Mouse (Mus musculus): ENCODE data around the gene Vamp8. TPM values are rescaled to one million over a fixed set of nuclear protein-coding genes. Genes with fewer than 3 reads are reported as not detected.

Gene Vamp8
- polyA plus RNA-seq, 1 experiment from 2014 or later: 179 TPM

- Histone ChIP-seq H3K36me3 (no peaks in the 10 kb centered on the region), H3K4me1 (peaks cover 25% of the 10 kb centered on the region), H3K27ac (no peak within 1 kb of the TSS), H3K27me3 (no peaks in the 10 kb centered on the region), H3K4me3 (no peak within 1 kb of the TSS), H3K9ac (no peak within 1 kb of the TSS), H3K4me2 (no peak within 1 kb of the TSS), H3K9me3 (no peaks in the 10 kb centered on the region)
- 66% methylated on average over 4 of the region's 4 CpGs for WGBS
- ATAC-seq (ENCODE audit: borderline replicate concordance, extremely low read depth, low FRiP score, low TSS enrichment): no peak
Measured at GRCm38 (mm10) chr6:72366844-72367443, 23.6 kb downstream of the Vamp8 start, which contains the start of gene Rnf181. TSS of gene Rnf181 (minus strand) at chr6:72366956.

DNA sequence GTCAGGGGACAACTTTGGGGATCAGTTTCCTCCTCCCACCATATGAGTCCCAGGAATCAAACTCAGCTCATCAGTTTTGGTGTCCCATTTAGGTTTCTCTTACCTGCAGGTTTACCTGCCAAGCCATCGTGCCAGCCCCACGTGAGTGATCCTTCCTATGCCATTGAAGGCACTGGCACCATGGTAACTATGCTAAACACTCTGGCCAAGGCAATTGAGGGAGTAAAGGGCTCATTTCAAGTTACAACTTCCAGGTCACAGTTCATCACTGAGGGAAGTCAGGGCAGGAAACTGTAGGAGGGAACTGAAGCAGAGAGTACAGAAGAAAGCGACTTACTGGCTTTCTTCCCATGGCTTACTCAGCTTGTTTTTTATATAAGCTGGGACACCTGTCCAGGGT is 24.2 kb downstream of the Vamp8 start:
- H3K36me3 ChIP-seq: no peaks in the 10 kb centered on the region
- H3K9ac ChIP-seq: no peak overlapping the region
- H3K4me3 ChIP-seq: no peak overlapping the region
- no peaks in the 10 kb centered on the region for H3K27me3 ChIP-seq
- H3K4me2 ChIP-seq: no peak overlapping the region
- ATAC-seq (ENCODE audit: borderline replicate concordance, extremely low read depth, low FRiP score, low TSS enrichment): no peak
- no peaks in the 10 kb centered on the region for H3K9me3 ChIP-seq
- H3K27ac ChIP-seq: no peak overlapping the region
- H3K4me1 ChIP-seq: peaks cover 26% of the 10 kb centered on the region
- 51% methylated on average over 3 of the region's 3 CpGs for WGBS

DNA sequence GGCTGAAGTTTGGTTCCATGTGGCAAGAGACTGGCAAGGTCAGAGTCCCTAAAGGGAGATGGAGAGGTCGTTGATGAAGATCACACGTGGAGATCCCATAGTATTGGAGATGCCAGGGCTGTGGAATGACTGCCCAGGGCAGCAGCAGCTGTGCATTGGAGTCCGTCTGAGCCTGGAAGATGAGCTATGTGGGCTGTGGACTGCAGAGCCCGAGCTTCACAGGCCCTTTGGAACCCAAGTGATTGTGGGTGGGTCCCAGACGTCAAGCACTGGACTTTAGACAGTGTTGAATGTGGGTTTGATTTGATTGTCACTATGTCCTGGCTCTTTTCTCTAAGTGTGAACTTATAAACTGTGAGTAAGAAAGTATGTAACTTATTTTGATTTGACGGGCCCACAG is 25.5 kb downstream of the Vamp8 start:
- peaks cover 29% of the 10 kb centered on the region for H3K4me1 ChIP-seq
- no peak for ATAC-seq (ENCODE audit: borderline replicate concordance, extremely low read depth, low FRiP score, low TSS enrichment)

DNA sequence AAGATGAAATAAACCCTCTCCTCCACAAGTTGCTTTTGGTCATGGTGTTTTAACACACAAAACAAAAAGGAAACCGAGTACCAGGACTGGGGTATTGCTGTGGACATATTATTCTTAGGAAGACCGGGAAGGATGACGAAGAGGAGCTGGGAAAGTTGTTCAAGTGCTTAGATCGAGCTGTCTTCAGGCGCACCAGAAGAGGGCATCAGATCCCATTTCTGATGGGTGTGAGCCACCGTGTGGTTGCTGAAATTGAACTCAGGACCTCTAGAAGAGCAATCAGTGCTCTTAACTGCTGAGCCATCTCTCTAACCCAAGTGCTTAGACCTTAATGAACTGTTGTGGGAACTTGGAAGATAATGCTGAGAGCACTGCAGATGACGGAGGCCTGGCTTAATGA is 26.5 kb downstream of the Vamp8 start:
- no peaks in the 10 kb centered on the region for H3K9me3 ChIP-seq
- no peak overlapping the region for H3K4me3 ChIP-seq
- 41% methylated on average over 7 of the region's 7 CpGs for WGBS
- H3K27ac ChIP-seq: no peak overlapping the region
- H3K9ac ChIP-seq: no peak overlapping the region
- H3K4me2 ChIP-seq: no peak overlapping the region
- H3K36me3 ChIP-seq: peaks cover 13% of the 10 kb centered on the region
- peaks cover 31% of the 10 kb centered on the region for H3K4me1 ChIP-seq
- ATAC-seq (ENCODE audit: borderline replicate concordance, extremely low read depth, low FRiP score, low TSS enrichment): no peak
- no peaks in the 10 kb centered on the region for H3K27me3 ChIP-seq

More for the DNA sequence above, 25.5 kb downstream of the Vamp8 start:
- H3K9ac ChIP-seq: no peak overlapping the region
- H3K4me2 ChIP-seq: no peak overlapping the region
- H3K4me3 ChIP-seq: no peak overlapping the region
- H3K27me3 ChIP-seq: no peaks in the 10 kb centered on the region
- H3K36me3 ChIP-seq: 0 out of 2 replicates have a peak, but pooled peaks cover 4% of the 10 kb centered on the region
- H3K27ac ChIP-seq: no peak overlapping the region
- whole genome bisulfite sequencing: 58% methylated on average over 6 of the region's 6 CpGs
- H3K9me3 ChIP-seq: no peaks in the 10 kb centered on the region

DNA sequence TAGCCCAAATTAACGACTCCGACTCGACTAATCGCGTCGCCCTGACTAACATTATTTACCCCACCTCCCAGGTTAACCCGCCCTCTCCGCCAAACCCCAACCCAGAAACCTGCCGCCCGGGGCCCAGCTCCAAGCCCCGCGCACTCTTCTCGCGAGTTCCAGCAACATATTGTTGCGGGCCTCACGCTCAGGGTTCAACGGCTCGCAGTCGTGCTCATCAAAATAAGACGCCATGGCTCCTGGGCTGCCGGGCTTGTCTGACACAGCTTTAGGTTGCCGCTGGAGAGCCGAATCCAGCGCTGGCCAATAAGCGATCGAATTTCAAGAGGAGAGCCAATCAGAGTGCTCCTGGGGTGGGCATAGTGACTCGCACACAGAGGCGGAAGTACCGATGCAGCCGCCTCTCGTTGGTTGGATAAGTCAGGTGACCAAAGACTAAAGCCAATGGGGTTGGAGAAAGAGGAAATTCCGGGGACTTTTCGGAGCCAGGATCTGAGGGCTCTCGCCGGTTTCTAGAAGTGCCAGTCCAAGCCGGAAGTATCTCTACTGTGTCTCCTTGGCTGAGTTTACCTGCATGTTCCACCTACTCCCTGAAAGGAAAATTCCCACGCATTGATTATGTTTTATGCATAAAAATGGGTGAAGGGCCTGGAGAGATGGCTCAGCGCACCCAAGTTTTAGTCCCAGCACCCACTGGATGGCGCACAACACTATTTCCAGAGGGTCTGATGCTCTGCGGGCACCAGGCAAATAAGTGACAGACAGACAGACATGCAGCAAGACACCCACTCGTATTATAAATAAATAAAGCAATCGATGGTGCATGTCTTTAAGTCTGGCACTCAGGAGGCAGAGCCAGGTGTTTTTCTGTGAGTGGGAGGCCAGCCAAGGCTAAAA is 28.1 kb downstream of the Vamp8 start:
- Histone ChIP-seq H3K4me3 (peak overlapping the region; percentile 77), H3K27me3 (no peaks in the 10 kb centered on the region), H3K9me3 (no peaks in the 10 kb centered on the region), H3K27ac (peak overlapping the region; percentile 86), H3K4me2 (peak overlapping the region; percentile 74), H3K36me3 (peaks cover 22% of the 10 kb centered on the region), H3K9ac (peak overlapping the region; percentile 71), H3K4me1 (peaks cover 33% of the 10 kb centered on the region)
- ATAC-seq (ENCODE audit: borderline replicate concordance, extremely low read depth, low FRiP score, low TSS enrichment): peak; percentile 97
- WGBS: under 1% methylated on average over 42 of the region's 42 CpGs

DNA sequence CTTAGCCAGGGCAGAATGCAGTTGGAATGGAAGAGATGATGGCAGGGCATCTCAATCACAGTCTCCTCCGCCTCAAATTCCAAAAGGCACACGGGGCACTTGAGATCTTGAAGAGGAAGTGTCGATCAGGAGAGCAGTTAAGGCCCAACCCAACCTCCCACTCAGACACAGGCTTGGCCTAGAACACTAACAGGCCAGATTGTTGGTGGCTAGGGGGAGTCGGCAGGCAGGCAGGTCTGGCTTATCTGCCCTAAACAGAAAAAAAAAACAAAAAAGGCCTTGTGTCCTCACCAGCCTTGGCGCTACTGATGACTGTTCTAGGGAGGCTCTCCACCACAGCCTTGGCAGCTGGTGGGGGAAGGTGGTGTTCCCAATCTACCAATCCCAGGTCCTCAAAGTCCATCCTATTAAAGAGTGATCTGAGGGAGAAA is 29.4 kb downstream of the Vamp8 start:
- Histone ChIP-seq H3K4me2 (peak overlapping the region; percentile 72), H3K4me3 (peak overlapping the region; percentile 77)
- 38% methylated on average over 5 of the region's 5 CpGs for WGBS

DNA sequence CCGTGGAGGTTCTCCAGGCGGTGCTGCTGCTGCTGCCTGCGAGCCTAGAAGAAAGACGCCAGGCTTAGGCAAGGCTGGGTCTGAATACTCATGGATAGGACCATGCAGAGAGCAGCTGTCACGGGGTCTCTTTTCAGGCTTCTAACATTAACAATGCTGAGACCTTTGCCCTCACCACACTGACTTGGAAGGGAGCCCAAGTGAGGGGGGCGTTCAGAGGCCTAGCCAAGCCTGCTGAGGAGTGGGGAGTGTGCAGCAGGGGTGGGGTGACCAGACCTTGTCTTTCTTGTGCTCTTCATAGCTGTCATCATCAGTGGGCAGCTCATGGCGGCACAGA is 29.9 kb downstream of the Vamp8 start:
- peak overlapping the region; percentile 71; the same call in 1 of the 2 replicates for H3K9ac ChIP-seq
- WGBS: 38% methylated on average over 7 of the region's 7 CpGs
- ATAC-seq (ENCODE audit: borderline replicate concordance, extremely low read depth, low FRiP score, low TSS enrichment): no peak
- H3K27ac ChIP-seq: no peak overlapping the region
- peak overlapping the region; percentile 72 for H3K4me2 ChIP-seq
- no peaks in the 10 kb centered on the region for H3K9me3 ChIP-seq
- H3K27me3 ChIP-seq: no peaks in the 10 kb centered on the region
- peak overlapping the region; percentile 77; the same call in 1 of the 2 replicates for H3K4me3 ChIP-seq
- peaks cover 45% of the 10 kb centered on the region for H3K4me1 ChIP-seq
- H3K36me3 ChIP-seq: peaks cover 22% of the 10 kb centered on the region

More for the DNA sequence above, 29.4 kb downstream of the Vamp8 start:
- Histone ChIP-seq H3K27ac (peak overlapping the region; percentile 29; the same call in 1 of the 2 replicates), H3K9me3 (no peaks in the 10 kb centered on the region), H3K36me3 (peaks cover 22% of the 10 kb centered on the region), H3K4me1 (peaks cover 39% of the 10 kb centered on the region), H3K9ac (peak overlapping the region; percentile 71), H3K27me3 (no peaks in the 10 kb centered on the region)
- ATAC-seq (ENCODE audit: borderline replicate concordance, extremely low read depth, low FRiP score, low TSS enrichment): no peak

GRCm38 (mm10) chr6:72359891-72360598 is 30.5 kb downstream of the Vamp8 start:
- Histone ChIP-seq H3K27ac (no peak overlapping the region), H3K4me2 (peak overlapping the region; percentile 72)

GRCm38 (mm10) chr6:72359343-72359742 is 31.2 kb downstream of the Vamp8 start:
- no peak overlapping the region for H3K4me3 ChIP-seq
- no peak overlapping the region for H3K27ac ChIP-seq
- H3K9ac ChIP-seq: no peak overlapping the region
- no peak for ATAC-seq (ENCODE audit: borderline replicate concordance, extremely low read depth, low FRiP score, low TSS enrichment)
- H3K36me3 ChIP-seq: peaks cover 22% of the 10 kb centered on the region
- H3K27me3 ChIP-seq: no peaks in the 10 kb centered on the region
- WGBS: 63% methylated on average over 2 of the region's 2 CpGs
- no peaks in the 10 kb centered on the region for H3K9me3 ChIP-seq
- H3K4me1 ChIP-seq: peaks cover 53% of the 10 kb centered on the region
- no peak overlapping the region for H3K4me2 ChIP-seq

More at GRCm38 (mm10) chr6:72359891-72360598, 30.5 kb downstream of the Vamp8 start:
- H3K36me3 ChIP-seq: peaks cover 22% of the 10 kb centered on the region
- no peaks in the 10 kb centered on the region for H3K9me3 ChIP-seq
- H3K9ac ChIP-seq: peak overlapping the region; percentile 71; the same call in 1 of the 2 replicates
- peaks cover 46% of the 10 kb centered on the region for H3K4me1 ChIP-seq
- no peak for ATAC-seq (ENCODE audit: borderline replicate concordance, extremely low read depth, low FRiP score, low TSS enrichment)
- H3K27me3 ChIP-seq: no peaks in the 10 kb centered on the region
- WGBS: 64% methylated on average over 11 of the region's 11 CpGs
- H3K4me3 ChIP-seq: 0 out of 2 replicates have a peak overlapping the region, but pooled peaks have one; percentile 6

GRCm38 (mm10) chr6:72358086-72358764 is 32.3 kb downstream of the Vamp8 start:
- H3K4me3 ChIP-seq: no peak overlapping the region
- H3K27me3 ChIP-seq: no peaks in the 10 kb centered on the region
- peaks cover 58% of the 10 kb centered on the region for H3K4me1 ChIP-seq
- H3K4me2 ChIP-seq: no peak overlapping the region
- no peak overlapping the region for H3K27ac ChIP-seq
- no peak for ATAC-seq (ENCODE audit: borderline replicate concordance, extremely low read depth, low FRiP score, low TSS enrichment)
- whole genome bisulfite sequencing: 90% methylated on average over 6 of the region's 10 CpGs
- H3K9me3 ChIP-seq: no peaks in the 10 kb centered on the region
- H3K36me3 ChIP-seq: peaks cover 22% of the 10 kb centered on the region
- no peak overlapping the region for H3K9ac ChIP-seq

Data from lung, embryonic 15.5 days (tissue).